In genomic region chr2:173724382-173724781, GRCm38 (mm10) we compare ENCODE assay signal across 19 mouse cellular contexts. TPM values are rescaled to one million over a fixed set of nuclear protein-coding genes. Genes with fewer than 3 reads are reported as not detected.
DNase-seq lines count a peak whose midpoint lies in the region; ATAC-seq and TF ChIP-seq lines count a peak whose summit lies in the region.
"Had no signal": no experiment of that assay in that cellular context is flagged by ENCODE, and none has a peak within 500 bp of the region (broad histone marks: within the 10 kb centered on the region; RNA-seq: fewer than 3 reads in every experiment).

No protein-coding gene starts in this region.

- WGBS in hindbrain, embryonic 11.5 days: 26% methylated on average over 14 of the region's 14 CpGs
- WGBS in hindbrain, embryonic 16.5 days: 26% methylated on average over 14 of the region's 14 CpGs
- WGBS in midbrain, embryonic 11.5 days: 63% methylated on average over 14 of the region's 14 CpGs
- WGBS in midbrain, embryonic 14.5 days: 56% methylated on average over 14 of the region's 14 CpGs
- WGBS in hindbrain, postnatal 0 days: 26% methylated on average over 14 of the region's 14 CpGs

- H3K4me3 ChIP-seq in hindbrain, embryonic 11.5 days (ENCODE audit: low read depth, low read length): no peak overlapping the region
- no peak overlapping the region for H3K4me3 ChIP-seq in hindbrain, embryonic 16.5 days (ENCODE audit: low read length)
- no peak overlapping the region for H3K4me3 ChIP-seq in midbrain, embryonic 11.5 days (ENCODE audit: low read depth, low read length)
- no peak overlapping the region for H3K4me3 ChIP-seq in midbrain, embryonic 14.5 days (replicated peaks; ENCODE audit: low read depth, low read length)
- no peak overlapping the region for H3K4me3 ChIP-seq in hindbrain, postnatal 0 days (ENCODE audit: low read length)
- H3K4me3 ChIP-seq: megakaryocyte, embryonic 14.5 days had no signal

- TF ChIP-seq CTCF in hindbrain, postnatal 0 days (IDR thresholded peaks at IDR 0.05; ENCODE audit: low read depth): no peak

- H3K27ac ChIP-seq in hindbrain, embryonic 11.5 days (ENCODE audit: low read depth, low read length): no peak overlapping the region
- H3K27ac ChIP-seq in hindbrain, embryonic 16.5 days (ENCODE audit: low read depth, low read length): no peak overlapping the region
- H3K27ac ChIP-seq in midbrain, embryonic 11.5 days (ENCODE audit: low read depth, low read length): no peak overlapping the region
- H3K27ac ChIP-seq in midbrain, embryonic 14.5 days (replicated peaks; ENCODE audit: low read depth, low read length): no peak overlapping the region
- no peak overlapping the region for H3K27ac ChIP-seq in hindbrain, postnatal 0 days

- no peaks in the 10 kb centered on the region for H3K27me3 ChIP-seq in hindbrain, embryonic 11.5 days (ENCODE audit: control insufficient read depth, insufficient read depth, low read length)
- no peaks in the 10 kb centered on the region for H3K27me3 ChIP-seq in hindbrain, embryonic 16.5 days (replicated peaks; ENCODE audit: control insufficient read depth, insufficient read depth, low read length)
- no peaks in the 10 kb centered on the region for H3K27me3 ChIP-seq in midbrain, embryonic 11.5 days (ENCODE audit: control insufficient read depth, insufficient read depth, low read length)
- no peaks in the 10 kb centered on the region for H3K27me3 ChIP-seq in midbrain, embryonic 14.5 days (ENCODE audit: control insufficient read depth, insufficient read depth, low read length)
- no peaks in the 10 kb centered on the region for H3K27me3 ChIP-seq in hindbrain, postnatal 0 days (ENCODE audit: insufficient read depth, low read length)

- H3K36me3 ChIP-seq in hindbrain, embryonic 11.5 days (ENCODE audit: control insufficient read depth, insufficient read depth, low read length): no peaks in the 10 kb centered on the region
- no peaks in the 10 kb centered on the region for H3K36me3 ChIP-seq in hindbrain, embryonic 16.5 days (ENCODE audit: control insufficient read depth, insufficient read depth, low read length)
- no peaks in the 10 kb centered on the region for H3K36me3 ChIP-seq in midbrain, embryonic 11.5 days (ENCODE audit: control insufficient read depth, insufficient read depth, low read length)
- no peaks in the 10 kb centered on the region for H3K36me3 ChIP-seq in midbrain, embryonic 14.5 days (ENCODE audit: control insufficient read depth, insufficient read depth, low read length)
- no peaks in the 10 kb centered on the region for H3K36me3 ChIP-seq in hindbrain, postnatal 0 days (ENCODE audit: insufficient read depth, low read length)

- intact Hi-C loops in heart, postnatal 10 days (cut with DNase I): no loop called here

- DNase-seq in hindbrain, embryonic 11.5 days (ENCODE audit: low spot score): peak; percentile 53
- peak; percentile 53 for DNase-seq in midbrain, embryonic 11.5 days (ENCODE audit: low spot score, missing footprints)
- no peak for DNase-seq in midbrain, embryonic 14.5 days
- no peak for DNase-seq in hindbrain, postnatal 0 days (ENCODE audit: low spot score)
- peak; percentile 62 for DNase-seq in retina, embryonic 14.5 days (ENCODE audit: low spot score)
- no peak for DNase-seq in spleen, adult 12 weeks (ENCODE audit: low spot score)
- no peak for DNase-seq in heart, postnatal 10 days
- DNase-seq: adrenal gland, adult 8-10 months; B cell, adult 2 months; cerebellum, adult 8-10 months; heart, postnatal 36 days had no signal

- H3K4me1 ChIP-seq in hindbrain, embryonic 11.5 days (replicated peaks; ENCODE audit: control insufficient read depth, insufficient read depth, low read length): no peaks in the 10 kb centered on the region
- no peaks in the 10 kb centered on the region for H3K4me1 ChIP-seq in hindbrain, embryonic 16.5 days (ENCODE audit: control insufficient read depth, insufficient read depth, low read depth, low read length)
- H3K4me1 ChIP-seq in midbrain, embryonic 11.5 days (ENCODE audit: control insufficient read depth, insufficient read depth, low read length): no peaks in the 10 kb centered on the region
- H3K4me1 ChIP-seq in midbrain, embryonic 14.5 days (ENCODE audit: control insufficient read depth, insufficient read depth, low read length): no peaks in the 10 kb centered on the region
- no peaks in the 10 kb centered on the region for H3K4me1 ChIP-seq in hindbrain, postnatal 0 days (ENCODE audit: insufficient read depth, low read length)

- no peaks in the 10 kb centered on the region for H3K9me3 ChIP-seq in hindbrain, embryonic 11.5 days (ENCODE audit: control insufficient read depth, low read length)
- no peaks in the 10 kb centered on the region for H3K9me3 ChIP-seq in hindbrain, embryonic 16.5 days (ENCODE audit: control insufficient read depth, low read length)
- H3K9me3 ChIP-seq in midbrain, embryonic 11.5 days (ENCODE audit: control insufficient read depth, low read length): no peaks in the 10 kb centered on the region
- H3K9me3 ChIP-seq in midbrain, embryonic 14.5 days (ENCODE audit: control insufficient read depth, low read length): no peaks in the 10 kb centered on the region
- no peaks in the 10 kb centered on the region for H3K9me3 ChIP-seq in hindbrain, postnatal 0 days (ENCODE audit: low read length)

- peak; percentile 63 for ATAC-seq in hindbrain, embryonic 11.5 days (ENCODE audit: low FRiP score)
- ATAC-seq in hindbrain, embryonic 16.5 days: no peak
- ATAC-seq in midbrain, embryonic 11.5 days (ENCODE audit: low FRiP score): 0 out of 2 replicates have a peak, but pooled peaks have one; percentile 55
- no peak for ATAC-seq in midbrain, embryonic 14.5 days (ENCODE audit: low FRiP score, low TSS enrichment)
- peak; percentile 40; the same call in 1 of the 2 replicates for ATAC-seq in hindbrain, postnatal 0 days
- ATAC-seq: forebrain, embryonic 14.5 days; intestine, postnatal 0 days had no signal

- no peak overlapping the region for H3K4me2 ChIP-seq in hindbrain, embryonic 11.5 days (replicated peaks; ENCODE audit: low read depth, low read length)
- H3K4me2 ChIP-seq in hindbrain, embryonic 16.5 days (ENCODE audit: low read length): no peak overlapping the region
- H3K4me2 ChIP-seq in midbrain, embryonic 11.5 days: no peak overlapping the region
- no peak overlapping the region for H3K4me2 ChIP-seq in midbrain, embryonic 14.5 days (ENCODE audit: low read length)
- no peak overlapping the region for H3K4me2 ChIP-seq in hindbrain, postnatal 0 days (ENCODE audit: low read depth, low read length)

- no peak overlapping the region for H3K9ac ChIP-seq in hindbrain, embryonic 11.5 days (ENCODE audit: low read depth, low read length)
- no peak overlapping the region for H3K9ac ChIP-seq in hindbrain, embryonic 16.5 days (ENCODE audit: low read depth, low read length)
- no peak overlapping the region for H3K9ac ChIP-seq in midbrain, embryonic 11.5 days (ENCODE audit: low read length)
- H3K9ac ChIP-seq in midbrain, embryonic 14.5 days (replicated peaks; ENCODE audit: low read length): no peak overlapping the region
- H3K9ac ChIP-seq in hindbrain, postnatal 0 days (replicated peaks; ENCODE audit: low read length): no peak overlapping the region

RNA-seq across cellular contexts. Expression of gene 1700010B08Rik, which starts 5.2 kb away (rescaled TPM):
- not detected in 2 replicates for polyA plus RNA-seq in hindbrain, embryonic 11.5 days (2014; fragmentation: Nextera tagmentation; extraction: Ambion mirVana)
- not detected in 2 replicates for polyA plus RNA-seq in hindbrain, embryonic 16.5 days (2015; fragmentation: Nextera tagmentation; extraction: Ambion mirVana)
- not detected in 2 replicates for polyA plus RNA-seq in midbrain, embryonic 11.5 days (2014; fragmentation: Nextera tagmentation; extraction: Ambion mirVana)
- polyA plus RNA-seq in midbrain, embryonic 14.5 days (2014; fragmentation: Nextera tagmentation; extraction: Ambion mirVana): not detected in 2 replicates
- total RNA-seq in hindbrain, postnatal 0 days (2014; rRNA removed): not detected in 2 replicates
- polyA plus RNA-seq in hindbrain, postnatal 0 days (2015; fragmentation: Nextera tagmentation; extraction: Ambion mirVana): not detected in 2 replicates
- total RNA-seq in heart, postnatal 10 days (2021): not detected
- total RNA-seq: gastrocnemius, adult 18-20 months; heart, postnatal 36 days; layer of hippocampus, adult 8-10 months; left cerebral cortex, postnatal 10 days had no signal
- polyA plus RNA-seq: forebrain, embryonic 14.5 days; intestine, postnatal 0 days; liver, embryonic 16.5 days had no signal

RNA-seq across cellular contexts. Expression of gene Vapb, which starts 12.9 kb away (rescaled TPM):
- polyA plus RNA-seq in hindbrain, embryonic 11.5 days (2014; fragmentation: Nextera tagmentation; extraction: Ambion mirVana): 16.1 and 18.1 TPM in 2 replicates
- polyA plus RNA-seq in hindbrain, embryonic 16.5 days (2015; fragmentation: Nextera tagmentation; extraction: Ambion mirVana): 16.3 and 22.1 TPM in 2 replicates
- polyA plus RNA-seq in midbrain, embryonic 11.5 days (2014; fragmentation: Nextera tagmentation; extraction: Ambion mirVana): 13.7 and 13.8 TPM in 2 replicates
- 14.8 and 24.3 TPM in 2 replicates for polyA plus RNA-seq in midbrain, embryonic 14.5 days (2014; fragmentation: Nextera tagmentation; extraction: Ambion mirVana)
- 31.4 and 34.1 TPM in 2 replicates for total RNA-seq in hindbrain, postnatal 0 days (2014; rRNA removed)
- 15.8 and 18.8 TPM in 2 replicates for polyA plus RNA-seq in hindbrain, postnatal 0 days (2015; fragmentation: Nextera tagmentation; extraction: Ambion mirVana)
- total RNA-seq in heart, postnatal 10 days (2021): 100 to 1,000 TPM; 101 to 108 TPM

Comparison
In these comparisons a context has a peak if more than half of its experiments do, and no peak if none do; other contexts are left out.
1. ATAC-seq: peak in hindbrain, embryonic 11.5 days (single experiment), midbrain, embryonic 11.5 days (single experiment) and hindbrain, postnatal 0 days (single experiment); none in hindbrain, embryonic 16.5 days (single experiment) and midbrain, embryonic 14.5 days (single experiment).
2. DNase-seq: peak in hindbrain, embryonic 11.5 days (single experiment), midbrain, embryonic 11.5 days (single experiment) and retina, embryonic 14.5 days (single experiment); none in midbrain, embryonic 14.5 days (single experiment), hindbrain, postnatal 0 days (single experiment), spleen, adult 12 weeks (single experiment) and heart, postnatal 10 days (0 of 2).